Mouse (Mus musculus) mature B cell (primary cell): ENCODE results near the gene Gm28305.

Experiments used
- in situ Hi-C: fragments of 300-500 bp; cut with MboI; formaldehyde crosslinking; loops from 2 replicates; pipeline ENCODE4 v1.14.3; 2019

Gene Gm28305

GRCm38 (mm10) chr9:104040362-104040761 is at the start of gene Gm28305:
Gene Gm28305 (plus strand): TSS chr9:104040662.
- in situ Hi-C loops, result no loop called here

- in situ Hi-C loops, result loop anchor here (10.0 to 25.0 kb wide), 3 partner anchors 234 to 502 kb away; partner anchors contain the start of gene Tmem108
Measured at GRCm38 (mm10) chr9:103996496-103996895, 44.0 kb upstream of the Gm28305 start.

DNA sequence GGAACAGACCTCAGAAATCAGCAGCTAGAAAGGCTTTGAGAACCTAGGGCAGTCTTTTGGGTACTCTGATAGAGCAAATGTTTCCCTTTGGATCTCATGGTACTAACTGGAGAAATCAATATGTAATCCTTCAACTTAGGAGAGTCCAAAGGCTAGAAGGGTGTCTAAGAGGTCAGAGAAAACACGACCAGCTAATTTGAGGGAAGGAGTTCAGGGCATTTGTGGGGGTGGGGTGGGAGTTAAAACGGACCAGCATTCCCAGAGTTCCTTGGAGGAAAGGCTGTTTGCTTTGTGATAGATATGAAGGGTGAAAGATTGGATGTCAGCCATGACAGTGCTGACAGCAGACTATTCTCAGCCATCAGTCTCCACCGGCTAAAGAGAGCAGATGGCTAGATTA is 39.9 kb upstream of the Gm28305 start:
- in situ Hi-C loops, result no loop called here

DNA sequence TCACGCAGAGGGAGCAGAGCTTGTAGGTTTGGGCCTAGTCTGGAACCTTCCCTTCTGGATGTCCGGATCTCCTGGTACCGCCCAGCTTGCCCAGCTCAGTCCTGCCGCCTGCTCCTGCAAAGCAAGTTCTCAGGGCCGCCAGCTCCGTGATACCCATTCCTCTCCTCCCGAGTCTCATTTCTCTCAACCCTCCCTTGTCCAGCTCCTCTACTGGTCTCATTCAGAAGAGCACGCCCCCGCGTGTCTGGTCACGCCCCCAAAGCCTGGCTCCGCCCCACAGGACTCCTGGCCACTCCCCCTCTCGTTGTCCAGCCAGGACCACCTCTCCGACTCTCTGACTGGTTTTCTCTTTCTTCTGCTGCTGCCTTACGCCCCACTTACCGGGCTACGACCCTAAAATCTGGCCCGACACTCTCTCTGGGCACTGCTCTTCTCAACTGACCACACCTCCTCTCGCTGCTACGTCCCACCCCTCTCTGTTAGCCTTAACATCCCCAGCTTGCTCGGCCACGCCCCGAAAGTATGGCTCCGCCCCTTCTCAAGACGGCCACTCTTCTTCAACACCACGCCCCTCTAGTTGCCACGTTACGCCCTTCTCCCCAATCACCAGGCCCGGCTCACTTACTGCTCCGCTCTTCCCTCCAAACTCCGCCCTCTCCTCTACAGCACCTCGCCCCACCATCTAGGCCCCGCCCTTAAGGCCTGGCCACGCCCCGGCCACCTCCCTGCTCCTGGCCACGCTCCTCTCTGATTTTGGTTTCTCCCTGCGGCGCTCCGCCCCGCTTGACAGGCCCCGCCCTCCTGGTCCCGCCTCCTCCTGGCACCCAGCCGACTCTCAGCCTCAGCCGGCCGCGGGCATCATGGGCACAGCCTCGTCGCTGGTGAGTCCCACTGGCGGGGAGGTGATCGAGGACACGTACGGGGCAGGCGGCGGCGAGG is 38.3 kb upstream of the Gm28305 start, which contains the start of gene Nphp3:
Nphp3 (plus strand) TSS at position 624 of the 939 bp plus-strand sequence.
- in situ Hi-C loops, result no loop called here

- in situ Hi-C loops, result no loop called here
Measured at GRCm38 (mm10) chr9:104002913-104003330, 37.5 kb upstream of the Gm28305 start.

GRCm38 (mm10) chr9:104014526-104014925 is 25.9 kb upstream of the Gm28305 start:
- in situ Hi-C loops, result no loop called here

GRCm38 (mm10) chr9:104021026-104021425 is 19.4 kb upstream of the Gm28305 start:
- in situ Hi-C loops, result no loop called here

DNA sequence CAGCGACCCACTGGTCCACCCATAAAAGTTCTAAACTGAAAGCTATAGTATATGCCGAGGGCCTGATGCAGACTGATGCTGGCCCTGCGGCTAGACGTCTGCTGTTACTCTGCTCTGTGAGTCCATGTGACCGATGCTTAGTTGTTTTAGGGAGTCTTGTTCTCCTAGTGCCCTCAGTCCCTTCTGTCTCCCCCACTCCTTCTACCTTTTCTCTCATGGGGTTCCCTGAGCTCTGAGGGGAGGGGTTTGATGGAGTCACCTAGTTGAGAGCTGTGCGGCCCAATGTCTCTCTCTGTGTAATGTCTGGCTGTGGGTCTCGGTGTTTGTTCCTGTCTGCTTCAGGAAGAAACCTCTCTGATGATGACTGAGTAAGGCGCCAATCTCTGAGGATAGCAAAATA is 13.3 kb upstream of the Gm28305 start:
- in situ Hi-C loops, result no loop called here

DNA sequence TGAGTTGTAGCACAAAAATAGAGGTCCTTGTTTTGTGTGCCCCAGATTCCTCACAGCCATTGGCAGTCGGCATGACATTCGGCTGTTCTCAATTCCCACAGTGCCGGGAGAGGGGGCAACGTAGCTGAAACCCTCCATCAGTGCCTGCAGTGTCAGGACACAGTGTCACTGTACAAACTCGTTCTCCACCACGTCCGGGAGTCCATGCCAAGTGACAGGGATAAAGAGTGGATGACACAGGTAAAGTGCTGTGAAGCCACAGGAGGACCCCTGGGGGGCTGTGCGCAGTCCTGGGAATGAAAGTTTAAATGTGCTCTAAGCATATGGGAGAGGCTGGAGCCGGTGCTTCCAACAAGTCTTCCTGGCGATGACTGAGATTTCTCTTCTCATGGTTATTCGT is 10.6 kb upstream of the Gm28305 start:
- in situ Hi-C loops, result no loop called here

DNA sequence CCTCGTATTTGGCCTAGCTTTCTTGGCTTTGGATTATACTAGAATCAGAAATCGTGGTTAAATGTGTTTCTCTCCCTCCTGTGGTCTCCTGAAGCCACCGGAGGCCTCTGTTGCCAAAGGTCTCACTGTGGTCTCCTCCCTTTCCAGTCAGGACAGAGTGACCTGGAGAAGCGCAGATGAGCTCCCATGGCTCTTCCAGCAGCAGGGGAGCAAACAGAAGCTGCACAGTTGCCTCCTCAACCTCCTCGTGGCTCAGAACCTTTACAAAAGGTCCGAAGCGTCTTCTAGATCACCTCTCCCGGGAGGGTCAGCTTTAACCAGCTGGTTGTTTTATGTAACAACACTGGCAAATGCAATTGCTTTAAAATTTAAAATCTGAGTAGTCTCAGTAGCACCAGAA is 6.2 kb upstream of the Gm28305 start:
- in situ Hi-C loops, result no loop called here

- in situ Hi-C loops, result no loop called here
Measured at GRCm38 (mm10) chr9:104034718-104035117, 5.7 kb upstream of the Gm28305 start.

DNA sequence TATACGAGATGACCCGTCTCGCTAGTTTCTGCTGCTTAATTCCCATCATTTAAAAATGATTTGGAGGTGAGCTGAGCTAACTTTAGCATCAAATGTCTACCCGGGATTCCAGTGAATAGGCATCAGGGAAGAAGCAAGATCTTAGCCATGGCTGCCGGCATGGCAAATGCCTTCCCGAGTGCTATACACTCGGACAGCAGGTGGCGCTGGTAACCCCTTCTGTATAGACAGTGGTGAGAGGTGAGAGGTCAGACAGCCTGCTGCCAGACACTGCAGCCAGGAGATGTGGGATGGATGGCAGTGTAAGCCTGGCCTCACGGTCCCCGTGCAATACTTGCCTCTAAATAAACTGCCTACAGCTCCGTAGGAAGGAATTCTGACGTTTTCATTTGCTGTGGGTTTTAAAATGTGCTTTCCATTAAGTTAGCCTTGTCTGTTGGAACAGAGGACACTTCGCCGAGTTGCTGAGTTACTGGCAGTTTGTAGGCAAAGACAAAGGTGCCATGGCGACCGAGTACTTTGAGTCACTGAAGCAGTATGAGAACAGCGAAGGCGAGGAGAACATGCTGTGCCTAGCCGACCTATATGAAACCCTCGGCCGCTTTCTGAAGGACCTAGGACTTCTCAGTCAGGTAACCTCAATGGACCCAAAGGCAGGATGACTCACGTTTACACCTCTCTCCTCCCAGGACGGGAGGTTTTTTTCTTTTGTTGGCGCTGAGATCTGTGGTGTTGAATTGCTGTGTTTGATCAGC is 5.0 kb upstream of the Gm28305 start:
- in situ Hi-C loops, result no loop called here

DNA sequence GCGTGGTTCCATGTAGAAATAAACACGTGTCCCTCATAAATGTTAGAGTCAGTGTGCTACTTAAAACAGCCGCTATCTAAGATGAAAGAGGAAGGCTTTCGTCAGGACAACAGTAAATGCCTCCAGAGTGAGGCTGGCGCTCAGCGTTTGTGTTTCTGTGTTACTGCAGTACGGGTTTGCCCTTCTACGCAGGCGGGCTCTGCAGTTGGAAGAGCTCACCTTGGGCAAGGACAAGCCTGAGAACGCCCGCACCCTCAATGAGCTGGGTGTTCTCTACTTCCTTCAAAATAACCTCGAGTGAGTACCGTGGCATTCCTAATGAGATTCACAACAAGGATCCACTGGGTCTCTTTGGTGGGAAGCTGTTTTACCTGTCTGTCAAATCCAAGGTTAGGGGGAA is 2.2 kb upstream of the Gm28305 start:
- in situ Hi-C loops, result no loop called here

DNA sequence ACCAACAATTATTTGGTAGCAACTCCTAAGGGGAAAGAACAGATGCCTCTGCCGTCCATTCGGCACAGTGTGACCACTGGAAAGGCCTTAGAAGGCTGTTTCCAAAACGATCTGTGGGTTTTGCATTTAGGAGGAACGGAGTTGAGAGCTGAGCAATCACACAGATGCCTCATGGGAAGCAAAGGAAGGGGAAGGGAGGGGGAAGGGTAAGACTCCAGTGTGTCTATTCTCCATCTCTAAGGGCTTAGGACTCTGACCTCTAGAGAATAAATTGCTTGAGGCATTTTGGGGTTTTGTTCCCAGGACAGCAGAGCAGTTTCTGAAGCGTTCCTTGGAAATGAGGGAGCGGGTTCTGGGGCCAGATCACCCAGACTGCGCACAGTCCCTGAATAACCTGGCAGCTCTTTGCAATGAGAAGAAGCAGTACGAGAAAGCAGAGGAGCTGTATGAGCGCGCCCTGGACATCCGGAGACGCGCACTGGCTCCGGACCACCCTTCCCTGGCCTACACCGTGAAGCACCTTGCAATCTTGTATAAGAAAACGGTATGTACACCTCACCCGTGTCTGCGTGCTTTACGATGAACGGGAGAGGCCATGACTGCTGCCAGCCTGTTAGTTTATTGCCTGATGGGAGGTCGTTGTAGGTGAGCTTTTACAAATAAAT is 1.3 kb upstream of the Gm28305 start:
- in situ Hi-C loops, result no loop called here

GRCm38 (mm10) chr9:104039742-104040141 is 720 bp upstream of the Gm28305 start:
- in situ Hi-C loops, result no loop called here

DNA sequence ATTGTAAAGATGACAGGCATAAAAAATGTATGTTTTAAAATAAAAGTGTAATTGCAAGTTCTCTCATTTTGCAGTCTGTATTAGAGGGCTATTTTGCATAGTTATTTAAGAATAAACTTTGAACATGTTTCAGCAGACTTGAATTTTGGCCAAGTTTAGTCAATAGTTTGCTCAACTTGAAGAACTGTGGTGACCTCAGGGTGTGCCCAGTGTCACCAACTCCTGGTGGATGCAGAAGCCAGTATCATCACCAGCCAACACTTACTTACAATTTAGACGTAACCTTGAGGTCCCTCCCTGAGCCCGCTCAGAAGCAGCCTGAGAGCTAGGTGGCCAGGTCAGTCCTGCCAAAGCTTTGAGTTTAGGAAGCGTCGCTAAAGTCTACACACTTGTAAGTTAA is 3.2 kb downstream of the Gm28305 start:
- in situ Hi-C loops, result no loop called here

GRCm38 (mm10) chr9:104051028-104051427 is 10.6 kb downstream of the Gm28305 start:
- in situ Hi-C loops, result no loop called here

- in situ Hi-C loops, result no loop called here
Measured at GRCm38 (mm10) chr9:104062430-104063243, 22.2 kb downstream of the Gm28305 start, which contains the start of gene Uba5. Gene Uba5 (minus strand): TSS chr9:104063134.

DNA sequence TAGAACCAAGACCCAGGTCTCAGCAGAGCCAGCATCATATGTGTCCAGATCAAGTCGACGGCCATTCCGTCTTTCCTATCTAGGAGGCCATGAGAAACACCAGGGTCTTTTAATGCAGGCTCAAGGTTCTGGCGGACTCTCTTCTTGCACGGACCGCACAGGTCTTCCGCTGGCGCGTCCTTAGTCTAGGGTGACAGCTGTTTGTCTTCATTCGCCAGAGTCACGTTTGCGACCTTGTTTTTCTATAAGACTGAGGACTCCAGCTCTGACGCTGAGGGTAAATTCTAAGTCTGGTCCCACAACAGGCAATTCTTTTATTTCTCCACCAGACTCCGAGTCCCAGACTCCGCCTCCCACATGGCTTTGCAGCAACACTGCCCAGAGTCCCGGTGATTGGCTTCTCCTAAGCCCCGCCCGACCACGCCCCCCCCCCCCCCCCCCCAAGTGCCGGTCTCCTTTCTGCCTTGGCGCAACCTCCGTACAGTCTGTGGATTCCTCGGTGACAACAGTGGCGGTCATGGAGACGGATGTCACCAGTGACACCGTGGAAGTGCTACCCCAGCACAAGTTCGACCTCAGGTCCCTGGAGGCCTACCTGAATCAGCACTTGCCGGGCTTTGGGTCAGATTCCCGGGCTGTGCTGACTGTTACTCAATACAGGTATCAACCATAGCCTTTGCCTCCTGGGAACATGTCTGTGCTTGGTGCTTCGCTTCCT is 22.9 kb downstream of the Gm28305 start, which contains the start of gene Acad11:
Acad11 (plus strand) TSS at position 134 of the 718 bp plus-strand sequence.
- in situ Hi-C loops, result no loop called here

DNA sequence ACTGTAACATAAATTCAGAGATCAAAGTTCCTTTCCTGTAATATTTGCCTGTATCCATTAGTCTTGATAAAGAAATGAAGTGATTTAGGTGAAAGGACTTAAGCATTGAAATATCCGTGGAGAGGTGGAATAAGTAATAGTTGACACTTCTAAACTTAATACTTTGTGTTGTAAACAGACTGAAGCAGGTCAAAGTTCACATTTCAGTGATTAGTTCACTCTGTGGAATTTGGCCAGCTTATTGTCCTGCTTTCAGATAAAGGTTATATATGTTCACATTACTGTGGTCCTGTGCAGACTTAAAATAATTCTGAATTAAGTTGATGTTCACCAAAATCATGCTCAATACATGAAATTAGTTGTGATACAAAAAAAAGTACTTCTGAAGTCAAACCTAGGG is 24.1 kb downstream of the Gm28305 start:
- in situ Hi-C loops, result no loop called here
